Mouse (Mus musculus): ENCODE results near the gene Gm17949. TPM values are rescaled to one million over a fixed set of nuclear protein-coding genes. Genes with fewer than 3 reads are reported as not detected.

Gm17949 gene
- polyA plus RNA-seq, 1 experiment from 2014 or later = 0.38 TPM

GRCm38 (mm10) chr17:57062011-57062521 is 50.8 kb downstream of the Gm17949 start:
- Histone ChIP-seq H3K9ac (ENCODE audit: low read depth, low read length) (peak overlapping the region; percentile 75), H3K36me3 (ENCODE audit: insufficient read depth, low read length) (0 out of 2 replicates have a peak, but pooled peaks cover 2% of the 10 kb centered on the region), H3K27me3 (ENCODE audit: insufficient read depth, low read length) (peaks cover 8% of the 10 kb centered on the region), H3K27ac (peak overlapping the region; percentile 91), H3K9me3 (replicated peaks; ENCODE audit: low read length) (no peaks in the 10 kb centered on the region), H3K4me2 (ENCODE audit: low read length) (peak overlapping the region; percentile 55), H3K4me3 (replicated peaks; ENCODE audit: low read depth, low read length) (peak overlapping the region; percentile 56), H3K4me1 (replicated peaks; ENCODE audit: insufficient read depth, low read length) (peaks cover 9% of the 10 kb centered on the region; the same call in 1 of the 2 replicates)
- no peak for TF ChIP-seq CTCF (IDR thresholded peaks at IDR 0.05; ENCODE audit: low read depth)
- WGBS = under 1% methylated on average over 37 of the region's 39 CpGs
- peak; percentile 43 for DNase-seq (ENCODE audit: low spot score)
- peak; percentile 46 for ATAC-seq (replicated peaks; ENCODE audit: low FRiP score, low read depth)

- ATAC-seq (replicated peaks; ENCODE audit: low FRiP score, low read depth) = no peak
- Histone ChIP-seq H3K9me3 (replicated peaks; ENCODE audit: low read length) (no peaks in the 10 kb centered on the region), H3K27ac (peak overlapping the region; percentile 91), H3K4me3 (replicated peaks; ENCODE audit: low read depth, low read length) (peak overlapping the region; percentile 56), H3K9ac (ENCODE audit: low read depth, low read length) (peak overlapping the region; percentile 75), H3K4me2 (ENCODE audit: low read length) (peak overlapping the region; percentile 55), H3K4me1 (replicated peaks; ENCODE audit: insufficient read depth, low read length) (peaks cover 9% of the 10 kb centered on the region; the same call in 1 of the 2 replicates), H3K27me3 (ENCODE audit: insufficient read depth, low read length) (peaks cover 8% of the 10 kb centered on the region), H3K36me3 (ENCODE audit: insufficient read depth, low read length) (0 out of 2 replicates have a peak, but pooled peaks cover 2% of the 10 kb centered on the region)
- no peak for DNase-seq (ENCODE audit: low spot score)
- TF ChIP-seq CTCF (IDR thresholded peaks at IDR 0.05; ENCODE audit: low read depth) = no peak
- under 1% methylated on average over 22 of the region's 22 CpGs for WGBS
Measured at GRCm38 (mm10) chr17:57062548-57062947, 51.3 kb downstream of the Gm17949 start.

- no peak for ATAC-seq (replicated peaks; ENCODE audit: low FRiP score, low read depth)
- Histone ChIP-seq H3K27ac (peak overlapping the region; percentile 91), H3K4me3 (replicated peaks; ENCODE audit: low read depth, low read length) (peak overlapping the region; percentile 56), H3K4me1 (replicated peaks; ENCODE audit: insufficient read depth, low read length) (peaks cover 9% of the 10 kb centered on the region; the same call in 1 of the 2 replicates), H3K9me3 (replicated peaks; ENCODE audit: low read length) (no peaks in the 10 kb centered on the region), H3K27me3 (ENCODE audit: insufficient read depth, low read length) (peaks cover 8% of the 10 kb centered on the region), H3K9ac (ENCODE audit: low read depth, low read length) (peak overlapping the region; percentile 75), H3K36me3 (ENCODE audit: insufficient read depth, low read length) (0 out of 2 replicates have a peak, but pooled peaks cover 2% of the 10 kb centered on the region), H3K4me2 (ENCODE audit: low read length) (peak overlapping the region; percentile 55)
- TF ChIP-seq CTCF (IDR thresholded peaks at IDR 0.05; ENCODE audit: low read depth) = no peak
- DNase-seq (ENCODE audit: low spot score) = no peak
- 8% methylated on average over 8 of the region's 8 CpGs for WGBS
Measured at GRCm38 (mm10) chr17:57063031-57063430, 51.8 kb downstream of the Gm17949 start.

GRCm38 (mm10) chr17:57066908-57067307 is 55.6 kb downstream of the Gm17949 start:
- Histone ChIP-seq H3K36me3 (ENCODE audit: insufficient read depth, low read length) (0 out of 2 replicates have a peak, but pooled peaks cover 2% of the 10 kb centered on the region), H3K9ac (ENCODE audit: low read depth, low read length) (no peak overlapping the region), H3K9me3 (replicated peaks; ENCODE audit: low read length) (no peaks in the 10 kb centered on the region), H3K4me2 (ENCODE audit: low read length) (no peak overlapping the region), H3K4me3 (replicated peaks; ENCODE audit: low read depth, low read length) (no peak overlapping the region), H3K27me3 (ENCODE audit: insufficient read depth, low read length) (peaks cover 3% of the 10 kb centered on the region; the same call in 1 of the 2 replicates), H3K27ac (no peak overlapping the region), H3K4me1 (replicated peaks; ENCODE audit: insufficient read depth, low read length) (peaks cover 3% of the 10 kb centered on the region; the same call in 1 of the 2 replicates)
- WGBS = 67% methylated on average over 5 of the region's 5 CpGs
- DNase-seq (ENCODE audit: low spot score) (no peak), ATAC-seq (replicated peaks; ENCODE audit: low FRiP score, low read depth) (no peak)
- no peak for TF ChIP-seq CTCF (IDR thresholded peaks at IDR 0.05; ENCODE audit: low read depth)

GRCm38 (mm10) chr17:57070272-57070671 is 59.0 kb downstream of the Gm17949 start:
- Histone ChIP-seq H3K4me3 (replicated peaks; ENCODE audit: low read depth, low read length) (no peak overlapping the region), H3K36me3 (ENCODE audit: insufficient read depth, low read length) (0 out of 2 replicates have a peak, but pooled peaks cover 2% of the 10 kb centered on the region), H3K9me3 (replicated peaks; ENCODE audit: low read length) (no peaks in the 10 kb centered on the region), H3K9ac (ENCODE audit: low read depth, low read length) (no peak overlapping the region), H3K27me3 (ENCODE audit: insufficient read depth, low read length) (no peaks in the 10 kb centered on the region), H3K4me2 (ENCODE audit: low read length) (peak overlapping the region; percentile 38), H3K4me1 (replicated peaks; ENCODE audit: insufficient read depth, low read length) (no peaks in the 10 kb centered on the region; the same call in 1 of the 2 replicates), H3K27ac (no peak overlapping the region)
- WGBS = 7% methylated on average over 9 of the region's 9 CpGs
- DNase-seq (ENCODE audit: low spot score) = no peak
- ATAC-seq (replicated peaks; ENCODE audit: low FRiP score, low read depth) = no peak
- no peak for TF ChIP-seq CTCF (IDR thresholded peaks at IDR 0.05; ENCODE audit: low read depth)

GRCm38 (mm10) chr17:57070699-57071098 is 59.4 kb downstream of the Gm17949 start:
- peak; percentile 79 for ATAC-seq (replicated peaks; ENCODE audit: low FRiP score, low read depth)
- Histone ChIP-seq H3K36me3 (ENCODE audit: insufficient read depth, low read length) (0 out of 2 replicates have a peak, but pooled peaks cover 2% of the 10 kb centered on the region), H3K9ac (ENCODE audit: low read depth, low read length) (no peak overlapping the region), H3K4me3 (replicated peaks; ENCODE audit: low read depth, low read length) (no peak overlapping the region), H3K4me1 (replicated peaks; ENCODE audit: insufficient read depth, low read length) (no peaks in the 10 kb centered on the region; the same call in 1 of the 2 replicates), H3K4me2 (ENCODE audit: low read length) (peak overlapping the region; percentile 38), H3K9me3 (replicated peaks; ENCODE audit: low read length) (no peaks in the 10 kb centered on the region), H3K27ac (no peak overlapping the region), H3K27me3 (ENCODE audit: insufficient read depth, low read length) (no peaks in the 10 kb centered on the region)
- 5% methylated on average over 11 of the region's 11 CpGs for WGBS
- no peak for TF ChIP-seq CTCF (IDR thresholded peaks at IDR 0.05; ENCODE audit: low read depth)
- DNase-seq (ENCODE audit: low spot score) = peak; percentile 60

Other genes with a start within 250 kb of the Gm17949 start
- gene Dus3l, start 246.7 kb upstream of the Gm17949 start, polyA plus RNA-seq (2015; fragmentation: Nextera tagmentation; extraction: Ambion mirVana) = 37.3 and 38.8 TPM in 2 replicates
- 0.59 and 0.71 TPM in 2 replicates for gene Prr22, start 241.2 kb upstream of the Gm17949 start, polyA plus RNA-seq (2015; fragmentation: Nextera tagmentation; extraction: Ambion mirVana)
- gene Rfx2, start 180.5 kb upstream of the Gm17949 start, polyA plus RNA-seq (2015; fragmentation: Nextera tagmentation; extraction: Ambion mirVana) = 1.6 and 2.1 TPM in 2 replicates
- gene Acsbg2, start 137.0 kb upstream of the Gm17949 start, polyA plus RNA-seq (2015; fragmentation: Nextera tagmentation; extraction: Ambion mirVana) = not detected in 2 replicates
- gene 1700061G19Rik, start 136.0 kb upstream of the Gm17949 start, polyA plus RNA-seq (2015; fragmentation: Nextera tagmentation; extraction: Ambion mirVana) = 0.11 and 0.13 TPM in 2 replicates
- gene Mllt1, start 76.1 kb upstream of the Gm17949 start, polyA plus RNA-seq (2015; fragmentation: Nextera tagmentation; extraction: Ambion mirVana) = 27.4 and 29.1 TPM in 2 replicates
- gene Acer1, start 29.3 kb upstream of the Gm17949 start, polyA plus RNA-seq (2015; fragmentation: Nextera tagmentation; extraction: Ambion mirVana) = not detected in 2 replicates
- 145 and 149 TPM in 2 replicates for gene Clpp, start 21.2 kb upstream of the Gm17949 start, polyA plus RNA-seq (2015; fragmentation: Nextera tagmentation; extraction: Ambion mirVana)
- gene Alkbh7, start 14.1 kb upstream of the Gm17949 start, polyA plus RNA-seq (2015; fragmentation: Nextera tagmentation; extraction: Ambion mirVana) = 61.2 and 65.7 TPM in 2 replicates
- gene Pspn, start 11.5 kb upstream of the Gm17949 start, polyA plus RNA-seq (2015; fragmentation: Nextera tagmentation; extraction: Ambion mirVana) = 0.55 TPM in 1 of 2 replicates, not detected in the other
- gene Gtf2f1, start 181 bp upstream of the Gm17949 start, polyA plus RNA-seq (2015; fragmentation: Nextera tagmentation; extraction: Ambion mirVana) = 46.7 and 50.3 TPM in 2 replicates
- gene Khsrp, start 20.1 kb downstream of the Gm17949 start, polyA plus RNA-seq (2015; fragmentation: Nextera tagmentation; extraction: Ambion mirVana) = 35.6 and 36.2 TPM in 2 replicates
- gene Slc25a41, start 30.2 kb downstream of the Gm17949 start, polyA plus RNA-seq (2015; fragmentation: Nextera tagmentation; extraction: Ambion mirVana) = not detected in 2 replicates
- 82.4 and 90.9 TPM in 2 replicates for gene Crb3, start 47.6 kb downstream of the Gm17949 start, polyA plus RNA-seq (2015; fragmentation: Nextera tagmentation; extraction: Ambion mirVana)
- gene Slc25a23, start 48.4 kb downstream of the Gm17949 start, polyA plus RNA-seq (2015; fragmentation: Nextera tagmentation; extraction: Ambion mirVana) = 10.2 and 10.7 TPM in 2 replicates
- gene Dennd1c, start 67.0 kb downstream of the Gm17949 start, polyA plus RNA-seq (2015; fragmentation: Nextera tagmentation; extraction: Ambion mirVana) = 4.2 and 5.1 TPM in 2 replicates
- gene Tubb4a, start 76.3 kb downstream of the Gm17949 start, polyA plus RNA-seq (2015; fragmentation: Nextera tagmentation; extraction: Ambion mirVana) = 15.4 and 16.4 TPM in 2 replicates
- 6.1 and 6.8 TPM in 2 replicates for gene Tnfsf9, start 93.9 kb downstream of the Gm17949 start, polyA plus RNA-seq (2015; fragmentation: Nextera tagmentation; extraction: Ambion mirVana)
- 0.28 TPM in 1 of 2 replicates, not detected in the other for gene Cd70, start 138.3 kb downstream of the Gm17949 start, polyA plus RNA-seq (2015; fragmentation: Nextera tagmentation; extraction: Ambion mirVana)
- gene Tnfsf14, start 182.7 kb downstream of the Gm17949 start, polyA plus RNA-seq (2015; fragmentation: Nextera tagmentation; extraction: Ambion mirVana) = 0.08 and 0.09 TPM in 2 replicates
- 2.0 and 2.9 TPM in 2 replicates for gene C3, start 216.7 kb downstream of the Gm17949 start, polyA plus RNA-seq (2015; fragmentation: Nextera tagmentation; extraction: Ambion mirVana)
- gene Gpr108, start 237.0 kb downstream of the Gm17949 start, polyA plus RNA-seq (2015; fragmentation: Nextera tagmentation; extraction: Ambion mirVana) = 37.6 and 40.4 TPM in 2 replicates
- 40.8 and 43.6 TPM in 2 replicates for gene Trip10, start 238.0 kb downstream of the Gm17949 start, polyA plus RNA-seq (2015; fragmentation: Nextera tagmentation; extraction: Ambion mirVana)